Mouse (Mus musculus) forebrain, embryonic 13.5 days (tissue): ENCODE results near the gene Olfr313. TPM values are rescaled to one million over a fixed set of nuclear protein-coding genes. Genes with fewer than 3 reads are reported as not detected.

Source experiments
- ATAC-seq: fragments of 200-750 bp; cut with Nextera tagmentation; 2 replicates; pipeline ENCODE4 v1.8.0; 2017
- H3K27ac ChIP-seq: fragments of 300-500 bp; sonication (generic); 2 replicates; pipeline ENCODE4 v1.5.1; 2015; ENCODE audit warnings: inconsistent platforms, mild to moderate bottlenecking, moderate library complexity
- H3K27me3 ChIP-seq: fragments of 300-500 bp; sonication (generic); 2 replicates; pipeline ENCODE4 v1.6.1; 2015; ENCODE audit warnings: mild to moderate bottlenecking, inconsistent platforms
- H3K36me3 ChIP-seq: fragments of 300-500 bp; sonication (generic); 2 replicates; pipeline ENCODE4 v1.6.1; 2015; ENCODE audit warnings: mild to moderate bottlenecking, inconsistent platforms; ENCODE audit not compliant: poor library complexity, severe bottlenecking
- H3K4me1 ChIP-seq: fragments of 300-500 bp; sonication (generic); 2 replicates; pipeline ENCODE4 v1.6.1; 2015; ENCODE audit warnings: inconsistent platforms
- H3K4me2 ChIP-seq: fragments of 300-500 bp; sonication (generic); 2 replicates; pipeline ENCODE4 v1.6.1; 2015; ENCODE audit warnings: inconsistent platforms, mild to moderate bottlenecking, moderate library complexity
- H3K4me3 ChIP-seq: fragments of 300-500 bp; sonication (generic); 2 replicates; pipeline ENCODE4 v1.5.1; 2015; ENCODE audit warnings: mild to moderate bottlenecking, inconsistent platforms
- H3K9ac ChIP-seq: fragments of 300-500 bp; sonication (generic); 2 replicates; pipeline ENCODE4 v1.6.1; 2015; ENCODE audit warnings: mild to moderate bottlenecking, inconsistent platforms
- H3K9me3 ChIP-seq: fragments of 300-500 bp; sonication (generic); replicated peaks from 2 replicates; pipeline ENCODE4 v1.6.1; 2016; ENCODE audit warnings: inconsistent platforms
- WGBS: fragments of 180-500 bp; shearing (Covaris S2); methylation state at CpG from one replicate; pipeline ENCODE4 v1.1.7; 2015; 5-methylcytosine and 5-hydroxymethylcytosine counted together
- polyA plus RNA-seq: library from polyadenylated mRNA; unstranded; fragments of >200 nt; fragmentation: Nextera tagmentation; extraction: Ambion mirVana; gene quantifications from 2 replicates; pipeline ENCODE4 v1.2.1, GENCODE M21; 2015

Olfr313 gene
- polyA plus RNA-seq, 1 experiment from 2014 or later = not detected

DNA sequence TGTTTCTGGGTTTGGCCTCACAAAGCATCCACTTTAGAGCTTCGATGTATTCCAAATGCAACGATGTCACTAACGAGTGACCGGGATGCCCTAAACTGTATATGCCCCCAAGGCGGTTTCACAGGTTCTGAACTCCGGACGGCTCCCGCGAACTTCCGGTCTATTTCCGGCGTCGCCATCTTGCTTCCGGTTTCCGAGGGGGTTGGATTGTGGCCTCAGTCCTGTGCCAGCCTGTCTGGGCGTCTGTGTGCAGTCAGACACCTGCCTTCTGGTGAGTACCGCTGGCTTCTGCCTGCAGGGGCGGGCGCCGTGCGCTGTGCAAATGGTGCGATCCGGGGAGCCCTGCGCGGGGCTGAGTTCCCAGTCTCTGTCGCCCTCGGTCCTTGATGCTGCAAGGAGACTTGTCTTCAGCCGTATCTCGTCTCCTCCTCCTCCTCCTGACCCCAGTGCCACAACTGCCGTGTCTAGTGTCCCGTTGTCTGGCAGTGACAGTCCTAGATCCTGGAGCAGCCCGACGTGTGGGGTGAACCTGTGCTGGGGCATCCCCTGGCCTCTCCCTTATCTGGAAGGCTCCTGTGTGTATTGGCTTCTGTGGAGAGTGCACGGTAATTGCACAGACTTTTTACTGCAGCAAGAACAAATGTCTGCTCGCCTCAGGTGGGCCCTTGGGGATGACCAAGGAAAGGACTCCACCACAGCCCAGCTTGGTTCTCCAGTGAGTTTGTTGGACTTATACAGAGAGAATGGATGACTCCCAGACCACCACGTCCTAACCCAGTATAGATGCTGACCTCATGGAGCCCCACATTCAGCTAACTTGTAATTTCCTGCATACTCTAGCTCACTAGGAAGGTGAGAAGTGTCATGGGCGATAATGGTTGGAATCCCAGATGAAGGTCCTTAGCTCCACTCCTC is 52.5 kb downstream of the Olfr313 start, which contains the start of gene 2810021J22Rik:
TSS of gene 2810021J22Rik (plus strand) at position 178 of the 915 bp plus-strand sequence.
- H3K36me3 ChIP-seq = peaks cover 19% of the 10 kb centered on the region; the same call in 1 of the 2 replicates
- peaks cover 18% of the 10 kb centered on the region for H3K4me1 ChIP-seq
- peak within 1 kb of the TSS; percentile 72 for H3K4me3 ChIP-seq
- WGBS = 4% methylated on average over 37 of the region's 37 CpGs
- no peaks in the 10 kb centered on the region for H3K27me3 ChIP-seq
- ATAC-seq = peak; percentile 90
- H3K4me2 ChIP-seq = peak within 1 kb of the TSS; percentile 78
- H3K27ac ChIP-seq = peak within 1 kb of the TSS; percentile 84
- peak within 1 kb of the TSS; percentile 84 for H3K9ac ChIP-seq
- no peaks in the 10 kb centered on the region for H3K9me3 ChIP-seq

- 0 out of 2 replicates have a peak, but pooled peaks have one; percentile 6 for ATAC-seq
- H3K27me3 ChIP-seq = no peaks in the 10 kb centered on the region
- H3K27ac ChIP-seq = no peak overlapping the region; the same call in 1 of the 2 replicates
- peak overlapping the region; percentile 72 for H3K4me3 ChIP-seq
- WGBS = 85% methylated on average over 6 of the region's 6 CpGs
- H3K4me2 ChIP-seq = peak overlapping the region; percentile 78
- no peaks in the 10 kb centered on the region for H3K9me3 ChIP-seq
- peaks cover 19% of the 10 kb centered on the region; the same call in 1 of the 2 replicates for H3K36me3 ChIP-seq
- H3K9ac ChIP-seq = peak overlapping the region; percentile 84
- H3K4me1 ChIP-seq = peaks cover 18% of the 10 kb centered on the region
These were observed 53.1 kb downstream of the Olfr313 start for GRCm38 (mm10) chr11:58867954-58868330.

Other genes with a start within 250 kb of the Olfr313 start
- not detected in 2 replicates for gene Olfr224, start 244.4 kb upstream of the Olfr313 start, polyA plus RNA-seq
- not detected in 2 replicates for gene Olfr325, start 237.3 kb upstream of the Olfr313 start, polyA plus RNA-seq
- not detected in 2 replicates for gene Olfr324, start 219.9 kb upstream of the Olfr313 start, polyA plus RNA-seq
- not detected in 2 replicates for gene 2210407C18Rik, start 198.9 kb upstream of the Olfr313 start, polyA plus RNA-seq
- not detected in 2 replicates for gene Olfr323, start 184.5 kb upstream of the Olfr313 start, polyA plus RNA-seq
- 0.10 TPM in 1 of 2 replicates, not detected in the other for gene Trim58, start 174.5 kb upstream of the Olfr313 start, polyA plus RNA-seq
- gene Olfr322, start 156.2 kb upstream of the Olfr313 start, polyA plus RNA-seq = not detected in 2 replicates
- not detected in 2 replicates for gene Olfr320, start 133.9 kb upstream of the Olfr313 start, polyA plus RNA-seq
- not detected in 2 replicates for gene Olfr319, start 115.8 kb upstream of the Olfr313 start, polyA plus RNA-seq
- not detected in 2 replicates for gene Olfr318, start 91.0 kb upstream of the Olfr313 start, polyA plus RNA-seq
- gene Olfr317, start 75.8 kb upstream of the Olfr313 start, polyA plus RNA-seq = 0.09 TPM in 1 of 2 replicates, not detected in the other
- not detected in 2 replicates for gene Olfr316, start 62.3 kb upstream of the Olfr313 start, polyA plus RNA-seq
- not detected in 2 replicates for gene Olfr315, start 41.8 kb upstream of the Olfr313 start, polyA plus RNA-seq
- gene Olfr314, start 32.0 kb upstream of the Olfr313 start, polyA plus RNA-seq = not detected in 2 replicates
- gene Fam183b, start 13.0 kb upstream of the Olfr313 start, polyA plus RNA-seq = 2.9 and 5.0 TPM in 2 replicates
- not detected in 2 replicates for gene Olfr312, start 14.2 kb downstream of the Olfr313 start, polyA plus RNA-seq
- gene Olfr311, start 24.3 kb downstream of the Olfr313 start, polyA plus RNA-seq = not detected in 2 replicates
- gene Gm12258, start 32.2 kb downstream of the Olfr313 start, polyA plus RNA-seq = 14.3 and 18.4 TPM in 2 replicates
- gene 2810021J22Rik, start 52.2 kb downstream of the Olfr313 start, polyA plus RNA-seq = 10.5 and 10.9 TPM in 2 replicates
- 4.8 and 4.9 TPM in 2 replicates for gene Zfp39, start 89.2 kb downstream of the Olfr313 start, polyA plus RNA-seq
- not detected in 2 replicates for gene Btnl10, start 102.9 kb downstream of the Olfr313 start, polyA plus RNA-seq
- gene Rnf187, start 123.9 kb downstream of the Olfr313 start, polyA plus RNA-seq = 368 and 373 TPM in 2 replicates
- gene Hist3h2ba, start 133.9 kb downstream of the Olfr313 start, polyA plus RNA-seq = 315 and 321 TPM in 2 replicates
- gene Hist3h2a, start 139.7 kb downstream of the Olfr313 start, polyA plus RNA-seq = 126 and 132 TPM in 2 replicates
- 0.96 and 1.3 TPM in 2 replicates for gene Trim17, start 139.7 kb downstream of the Olfr313 start, polyA plus RNA-seq
- 19.4 and 22.9 TPM in 2 replicates for gene Trim11, start 163.1 kb downstream of the Olfr313 start, polyA plus RNA-seq